Mouse (Mus musculus) cerebellum, adult (tissue): ENCODE measurements at regions not wholly inside any gene's neighbourhood (a gene's known extent, or its start where the extent isn't known, plus 50 kb on each side); places are given as distances from the start of the nearest gene placed in this dataset.
A peak's percentile ranks its signal among the peaks of the same experiment; 100 is the strongest.

Experiments
- ATAC-seq: cut with Nextera tagmentation; 2 replicates; pipeline ENCODE4 v1.9.2; 2017; ENCODE audit warnings: mild to moderate bottlenecking, moderate library complexity, mixed read lengths; ENCODE audit not compliant: insufficient number of reproducible peaks, low FRiP score, low TSS enrichment

GRCm38 (mm10) chr9:47323051-47323450 is 206.9 kb upstream of the Cadm1 start:
- no peak for ATAC-seq

- ATAC-seq = no peak
Measured at GRCm38 (mm10) chr9:47327575-47327974, 202.4 kb upstream of the Cadm1 start.

- ATAC-seq = no peak
Measured at GRCm38 (mm10) chr9:47332929-47333328, 197.0 kb upstream of the Cadm1 start.

GRCm38 (mm10) chr9:47338221-47338620 is 191.8 kb upstream of the Cadm1 start:
- ATAC-seq = no peak

- ATAC-seq = no peak
Measured at GRCm38 (mm10) chr9:47346527-47347111, 183.4 kb upstream of the Cadm1 start.

- no peak for ATAC-seq
Measured at GRCm38 (mm10) chr9:47350301-47350700, 179.7 kb upstream of the Cadm1 start.

GRCm38 (mm10) chr9:47351036-47351435 is 178.9 kb upstream of the Cadm1 start:
- peak; percentile 49; the same call in 1 of the 2 replicates for ATAC-seq

- no peak for ATAC-seq
Measured at GRCm38 (mm10) chr9:47353017-47353416, 177.0 kb upstream of the Cadm1 start.

- no peak for ATAC-seq
Measured at GRCm38 (mm10) chr9:47353972-47354371, 176.0 kb upstream of the Cadm1 start.

GRCm38 (mm10) chr9:47354423-47354822 is 175.6 kb upstream of the Cadm1 start:
- no peak for ATAC-seq

GRCm38 (mm10) chr9:47354866-47355265 is 175.1 kb upstream of the Cadm1 start:
- no peak for ATAC-seq

GRCm38 (mm10) chr9:47357756-47358399 is 172.1 kb upstream of the Cadm1 start:
- no peak for ATAC-seq

- ATAC-seq = no peak
Measured at GRCm38 (mm10) chr9:47358400-47358767, 171.6 kb upstream of the Cadm1 start.

- no peak for ATAC-seq
Measured at GRCm38 (mm10) chr9:47363086-47363485, 166.9 kb upstream of the Cadm1 start.

GRCm38 (mm10) chr9:47364762-47365161 is 165.2 kb upstream of the Cadm1 start:
- no peak for ATAC-seq

GRCm38 (mm10) chr9:47367266-47367957 is 162.6 kb upstream of the Cadm1 start:
- no peak for ATAC-seq

- ATAC-seq = peak; percentile 74
Measured at GRCm38 (mm10) chr9:47368015-47368901, 161.7 kb upstream of the Cadm1 start.

GRCm38 (mm10) chr9:47372296-47372695 is 157.7 kb upstream of the Cadm1 start:
- no peak for ATAC-seq

GRCm38 (mm10) chr9:47374086-47374485 is 155.9 kb upstream of the Cadm1 start:
- ATAC-seq = no peak

- ATAC-seq = no peak
Measured at GRCm38 (mm10) chr9:47376645-47377044, 153.3 kb upstream of the Cadm1 start.

GRCm38 (mm10) chr9:47378541-47378940 is 151.4 kb upstream of the Cadm1 start:
- no peak for ATAC-seq
